Mouse (Mus musculus) MN1 (cell line): ENCODE results near the gene Lrrtm3.

ENCODE experiments used
- DNase-seq: peaks from one replicate; pipeline ENCODE4 v3.0.0-alpha.2; 2016; ENCODE audit warnings: low spot score

Gene Lrrtm3

DNA sequence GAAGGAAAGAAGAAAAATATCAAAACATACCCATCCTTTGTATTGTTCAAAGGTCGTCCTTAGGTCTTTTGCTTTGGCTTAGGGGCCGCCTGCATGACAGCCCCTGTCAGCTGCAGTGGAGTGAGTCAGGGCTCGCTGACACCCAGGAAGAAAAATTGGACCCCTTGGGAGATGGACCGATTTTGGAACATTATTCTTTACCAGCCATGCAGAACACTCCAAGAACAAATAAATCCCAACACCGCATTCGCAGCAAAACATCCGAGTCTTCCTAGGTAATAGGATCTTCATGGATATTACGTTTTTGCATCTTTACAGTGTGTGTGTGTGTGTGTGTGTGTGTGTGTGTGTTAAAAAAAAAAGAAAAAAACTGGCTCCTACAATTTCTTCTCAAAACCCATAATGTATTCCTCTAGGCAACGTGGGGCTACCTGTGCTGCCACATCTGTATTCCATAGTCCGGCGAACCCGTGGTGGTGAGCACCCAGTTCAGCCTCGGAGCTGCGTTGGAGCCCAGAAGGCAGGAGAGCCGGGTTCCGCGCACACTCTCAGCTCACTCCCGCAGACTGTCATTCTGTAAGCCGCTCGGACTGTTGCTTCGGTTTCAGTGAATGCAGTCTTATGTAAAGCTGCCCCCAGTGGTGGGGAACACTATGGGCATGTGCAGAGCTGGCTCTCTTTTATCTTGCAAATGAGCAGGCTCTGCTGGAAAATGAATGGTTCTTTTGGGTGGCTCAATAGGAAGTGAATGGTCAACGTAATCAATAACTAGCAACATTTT is at the start of gene Lrrtm3:
Gene Lrrtm3, minus strand, starts transcription at position 598 of the 781 bp plus-strand sequence.
- DNase-seq: peak; percentile 56

DNA sequence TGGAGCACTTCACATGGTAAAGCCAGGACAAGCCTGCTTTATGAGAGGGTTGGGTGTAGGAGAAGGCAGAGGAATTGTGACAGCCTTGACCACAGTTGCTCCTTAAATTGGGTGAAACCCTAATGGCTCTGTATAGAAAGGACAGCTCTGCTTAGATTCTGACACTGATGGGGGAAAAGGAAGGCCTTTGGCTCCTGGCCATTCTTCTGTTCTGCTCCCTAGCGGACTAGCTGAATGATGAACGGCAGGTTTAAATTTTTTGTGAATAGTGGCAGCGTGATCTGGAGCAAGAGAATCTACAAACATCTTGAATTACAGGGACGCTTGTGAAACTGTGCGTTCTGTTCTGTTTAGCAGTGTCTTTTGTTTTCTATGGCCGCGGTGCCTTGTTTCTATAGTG is 45.4 kb upstream of the Lrrtm3 start:
- no peak for DNase-seq

DNA sequence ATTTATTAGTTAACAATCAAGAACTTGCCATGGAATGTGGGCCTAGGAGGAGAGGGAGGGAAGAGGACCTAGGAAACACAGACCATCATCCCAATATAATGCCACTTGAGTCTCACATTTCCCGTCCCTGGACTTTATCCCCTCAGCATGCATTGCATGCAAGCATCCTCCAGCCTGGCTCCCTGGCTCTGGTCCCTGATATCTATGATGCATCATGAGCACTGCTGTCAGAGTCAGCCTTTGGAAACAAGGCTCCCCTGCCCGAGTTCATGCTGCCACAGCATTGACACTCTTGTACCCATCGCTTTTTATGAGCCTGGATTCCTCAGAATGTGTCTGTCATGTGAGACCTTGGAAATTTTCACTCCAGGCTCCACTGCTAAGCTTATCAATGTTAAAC is 43.4 kb upstream of the Lrrtm3 start:
- no peak for DNase-seq

DNA sequence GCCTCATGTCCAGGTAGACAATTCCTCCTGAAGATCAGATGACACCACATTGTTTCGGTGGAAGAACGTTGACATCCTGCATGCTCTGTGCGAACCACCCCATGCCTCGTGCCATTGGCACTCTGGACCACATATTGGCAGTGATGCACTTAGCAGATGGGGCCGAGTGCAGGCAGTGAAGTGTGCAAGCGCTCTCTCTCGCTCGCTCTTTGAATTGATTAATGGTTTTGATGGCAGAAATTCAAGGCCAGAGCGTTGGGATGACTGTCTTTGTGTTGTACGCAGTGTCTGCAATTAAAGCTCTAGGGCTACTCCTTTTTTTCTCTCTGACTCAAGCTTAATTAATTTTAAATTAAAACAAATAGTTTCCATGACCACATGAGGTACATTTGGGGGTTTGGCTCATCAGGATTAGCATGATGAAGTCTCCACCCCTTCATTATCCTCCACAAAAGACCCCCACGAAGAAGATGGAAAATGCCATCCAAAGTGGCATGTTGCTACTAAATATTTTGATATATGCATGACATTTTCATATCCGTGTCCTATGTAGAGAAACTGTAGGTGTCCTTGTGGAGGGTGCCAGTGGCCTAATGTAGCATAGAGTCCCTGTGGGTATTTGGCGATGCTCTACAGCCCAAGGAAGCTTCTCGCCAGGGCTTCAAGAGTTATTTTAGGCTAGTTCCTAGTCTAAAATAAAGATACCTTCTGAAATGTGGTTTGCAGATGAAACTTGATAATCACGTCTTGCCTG is 40.5 kb upstream of the Lrrtm3 start:
- DNase-seq: no peak

DNA sequence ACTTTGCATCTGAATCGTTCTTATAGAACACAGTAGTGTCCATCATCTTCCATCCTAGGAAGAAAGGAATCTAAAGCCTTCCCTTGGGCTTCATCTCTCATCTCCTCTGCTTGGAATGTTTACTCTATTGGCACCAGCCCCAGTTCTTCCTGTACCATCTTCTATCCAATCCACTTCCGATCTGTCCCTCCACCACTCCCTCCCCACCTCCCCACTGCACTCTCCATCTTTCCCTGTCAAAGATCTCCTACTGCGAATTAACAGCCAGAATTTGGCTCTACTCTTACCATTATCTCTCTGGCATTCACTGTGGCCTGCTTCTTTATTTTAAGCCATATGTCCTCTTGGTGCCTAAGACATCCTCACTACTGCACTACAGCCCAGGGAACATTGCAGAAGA is 28.8 kb upstream of the Lrrtm3 start:
- DNase-seq: no peak

DNA sequence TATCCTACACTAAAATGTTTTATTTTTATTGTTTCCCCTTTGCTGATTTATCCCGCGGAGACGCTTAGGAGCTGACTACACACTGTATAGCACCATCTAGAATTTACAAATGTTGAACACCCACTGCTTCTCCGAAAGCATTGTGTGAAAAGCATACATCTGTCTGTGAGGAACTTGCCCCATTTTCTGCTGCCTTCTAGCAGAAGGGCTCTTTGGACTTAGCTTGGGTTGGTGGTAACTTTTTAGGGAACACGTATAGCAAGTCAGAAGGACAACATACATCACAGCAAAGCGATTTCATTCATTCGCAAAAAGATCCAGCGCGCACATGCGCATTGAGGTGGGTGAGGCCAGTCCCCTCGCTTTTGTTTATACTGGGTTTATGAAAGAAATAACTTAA is 25.2 kb upstream of the Lrrtm3 start:
- DNase-seq: no peak

DNA sequence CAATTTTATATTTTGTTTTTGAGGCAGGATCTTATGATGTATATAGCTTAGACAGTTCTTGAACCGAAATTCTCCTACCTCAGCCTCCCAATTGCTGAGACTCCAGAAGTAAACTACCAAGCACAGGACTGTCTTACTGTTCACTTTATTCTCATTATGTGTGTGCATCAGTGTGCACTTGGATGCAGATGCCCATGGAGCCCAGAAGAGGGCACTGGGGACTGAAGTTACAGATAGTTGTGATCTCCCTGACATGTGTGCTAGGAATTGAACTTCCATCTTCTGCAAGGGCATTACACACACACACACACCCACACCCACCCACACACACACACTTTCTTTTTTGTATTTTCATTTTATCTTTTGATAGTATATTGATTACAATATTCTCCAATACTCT is 6.5 kb upstream of the Lrrtm3 start:
- no peak for DNase-seq

DNA sequence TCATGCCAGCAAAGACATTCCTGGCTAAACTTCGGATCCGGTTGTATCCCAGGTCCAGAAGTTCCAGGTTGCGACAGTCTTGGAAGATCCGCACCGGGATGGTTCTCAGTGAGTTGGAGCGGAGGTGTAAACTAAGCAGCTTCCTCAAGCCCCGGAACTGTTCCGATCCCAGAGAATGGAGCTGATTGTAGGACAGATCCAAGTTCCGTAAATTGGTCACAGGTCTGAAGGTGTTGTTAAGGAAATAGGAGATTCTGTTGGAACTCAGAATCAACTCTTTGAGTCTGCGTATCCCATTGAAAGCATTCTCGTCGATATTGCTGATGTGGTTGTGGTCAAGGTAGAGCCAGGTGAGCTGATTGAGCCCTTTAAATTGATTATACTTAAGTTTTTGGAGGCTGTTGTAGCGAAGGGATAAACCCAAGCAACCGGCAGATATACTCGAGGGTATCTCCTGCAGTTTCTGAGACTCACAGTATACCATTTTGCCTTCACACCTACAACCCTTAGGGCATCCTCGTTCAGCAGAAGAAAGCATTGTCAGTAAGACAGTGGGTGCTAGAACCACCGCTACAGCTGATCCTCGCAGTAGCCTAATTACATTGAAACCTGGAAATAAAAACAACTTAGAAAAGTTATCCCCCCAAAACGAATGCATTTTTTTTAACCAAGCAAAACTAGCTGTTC is 1.2 kb downstream of the Lrrtm3 start:
- no peak for DNase-seq

DNA sequence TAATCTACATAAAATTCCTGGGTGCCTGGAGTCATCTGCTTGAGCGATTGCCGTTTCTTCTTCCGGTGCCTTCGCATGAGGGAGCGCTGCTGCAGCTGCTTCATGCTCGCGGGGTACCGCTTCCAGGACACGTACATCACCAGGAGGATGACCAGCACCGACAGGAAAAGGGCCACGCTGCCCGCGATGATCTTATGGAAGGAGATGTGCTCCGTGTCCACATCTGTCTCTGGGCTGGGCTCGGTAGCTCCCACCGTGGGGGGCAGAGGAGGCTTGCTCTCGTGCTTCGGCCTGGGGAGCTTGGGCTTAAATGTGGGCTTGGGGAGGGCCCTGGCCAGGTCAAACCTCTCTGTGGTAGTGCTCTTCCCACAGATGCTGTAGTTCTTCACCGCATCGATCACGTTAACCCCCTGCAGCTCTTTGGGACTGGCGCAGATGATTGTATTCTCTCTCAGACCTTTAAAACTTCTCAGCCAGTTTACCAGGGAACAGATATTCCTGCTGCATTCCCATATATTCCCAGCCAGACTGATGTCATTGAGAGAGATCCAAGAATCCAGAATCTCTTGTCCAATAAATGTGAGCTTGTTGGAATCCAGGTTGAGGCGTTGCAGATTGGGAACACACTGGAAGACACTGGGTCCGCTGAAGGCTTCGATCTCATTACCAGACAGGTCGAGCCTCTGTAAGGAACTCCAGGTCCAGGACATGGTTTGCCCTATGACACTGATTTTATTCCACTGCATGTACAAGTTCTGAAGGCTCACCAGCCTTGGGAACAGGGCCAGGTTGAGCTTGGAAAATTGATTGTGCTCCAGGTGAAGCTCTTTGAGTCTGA is 1.9 kb downstream of the Lrrtm3 start:
- no peak for DNase-seq

DNA sequence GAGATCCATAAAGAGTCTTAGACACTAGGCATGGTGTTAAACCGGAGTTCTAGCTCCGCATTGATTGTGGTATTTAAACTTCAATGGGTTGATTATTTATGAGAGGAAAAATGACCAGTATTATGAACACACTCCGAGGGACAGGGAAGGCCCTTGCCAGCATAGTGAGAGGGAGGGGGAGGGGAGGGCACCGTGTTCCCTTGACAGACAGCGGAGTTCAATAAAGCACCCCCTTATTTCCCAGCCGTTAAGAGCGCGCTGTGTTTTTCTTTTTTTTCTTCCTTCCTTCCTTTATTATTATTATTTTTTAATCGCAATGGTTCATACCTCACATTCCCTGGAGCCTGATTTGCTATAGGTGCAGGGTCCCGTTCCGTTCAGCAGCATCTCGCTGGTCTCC is 2.6 kb downstream of the Lrrtm3 start:
- no peak for DNase-seq

DNA sequence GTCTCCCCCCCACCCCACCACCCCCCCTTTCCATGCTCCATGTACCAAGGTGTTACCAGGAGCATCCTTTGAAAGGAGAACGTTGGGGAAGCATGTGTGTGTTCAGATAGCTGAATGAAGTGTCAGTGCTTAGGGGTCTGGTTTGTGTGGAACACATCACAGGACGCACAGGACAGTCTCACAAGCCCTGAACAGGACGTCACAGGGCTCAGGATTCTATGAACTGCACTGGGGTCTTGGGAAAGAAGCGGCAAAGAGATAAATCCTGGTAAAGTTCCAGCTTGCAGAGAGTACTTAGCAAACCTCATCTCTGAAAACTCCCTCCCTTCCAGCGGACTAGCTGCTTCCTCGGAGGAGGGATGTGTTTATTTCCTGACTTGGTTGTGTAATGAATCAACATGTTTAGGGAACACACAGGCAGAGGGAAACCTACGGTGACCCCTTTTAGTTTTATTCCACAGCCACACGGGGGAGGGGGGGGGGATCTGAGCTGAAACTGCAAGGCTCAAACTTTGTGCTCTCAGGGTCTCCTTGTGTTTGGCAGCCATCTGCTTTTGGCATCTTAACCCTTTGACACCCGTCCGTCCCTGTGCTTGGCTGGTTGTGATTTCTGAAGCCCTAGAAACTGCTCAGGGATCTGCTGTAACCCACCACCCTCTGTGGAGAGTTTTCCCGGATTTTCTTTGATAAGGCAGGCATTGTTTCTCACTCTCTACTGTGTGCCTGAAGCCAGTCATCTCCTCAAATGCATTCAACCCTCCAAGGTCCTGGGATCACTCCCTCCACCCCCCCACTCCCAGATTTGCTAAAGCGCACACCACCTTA is 3.3 kb downstream of the Lrrtm3 start:
- DNase-seq: no peak

DNA sequence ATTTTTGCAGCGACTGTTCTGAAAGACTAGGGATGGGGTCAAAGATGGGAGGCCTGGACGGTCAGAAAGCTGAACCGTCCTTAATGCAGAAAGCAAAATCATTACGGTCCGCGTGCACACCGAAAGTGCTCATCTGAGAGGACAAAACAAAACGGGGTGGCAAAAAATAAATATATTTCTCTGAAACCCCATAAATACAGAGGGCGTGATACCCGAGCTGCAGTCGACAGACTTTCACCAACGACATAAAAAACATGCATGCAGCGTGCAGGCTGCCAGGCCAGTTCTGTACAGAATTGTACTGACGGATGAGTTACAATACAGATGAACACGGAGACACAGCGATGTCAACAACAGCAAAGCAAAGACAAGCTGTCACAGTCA is 3.9 kb downstream of the Lrrtm3 start:
- DNase-seq: no peak

DNA sequence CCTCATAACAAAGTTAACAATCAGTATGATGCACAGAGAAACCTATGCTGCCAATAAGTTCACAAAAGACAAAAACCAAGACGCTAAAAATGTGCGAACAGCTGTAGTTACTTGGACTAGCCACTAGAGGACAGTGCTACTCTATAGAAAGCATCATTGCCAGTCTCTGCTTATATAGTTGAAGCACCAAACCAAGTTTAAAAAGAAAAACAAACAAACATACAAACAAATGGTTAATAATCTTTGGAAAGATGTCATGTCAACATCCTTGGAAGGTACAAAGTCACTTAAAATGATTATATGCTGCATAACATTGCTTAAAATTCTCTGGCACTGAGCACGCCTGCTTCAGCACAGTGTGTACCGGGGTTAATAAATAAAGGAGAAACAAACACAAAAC is 5.6 kb downstream of the Lrrtm3 start:
- peak; percentile 55 for DNase-seq

DNA sequence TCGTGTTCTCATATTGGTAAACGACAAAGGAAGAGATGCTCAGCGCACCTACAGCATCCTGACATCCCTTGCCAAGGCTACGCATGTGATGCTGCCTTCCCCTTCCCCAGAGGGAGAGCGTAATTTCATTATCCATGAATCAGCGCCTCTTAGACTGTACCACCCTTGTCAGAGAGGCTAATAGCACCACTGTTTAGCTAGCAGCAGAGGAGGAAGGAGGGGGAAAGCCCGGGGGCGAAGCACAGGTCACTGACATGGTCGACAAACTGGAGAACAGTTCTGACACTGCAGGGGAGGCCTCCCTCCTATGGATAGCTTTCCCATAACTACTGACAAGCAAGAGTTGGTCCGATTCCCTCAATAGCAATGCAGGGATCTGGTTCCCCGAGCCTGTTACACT is 6.3 kb downstream of the Lrrtm3 start:
- DNase-seq: peak; percentile 34

DNA sequence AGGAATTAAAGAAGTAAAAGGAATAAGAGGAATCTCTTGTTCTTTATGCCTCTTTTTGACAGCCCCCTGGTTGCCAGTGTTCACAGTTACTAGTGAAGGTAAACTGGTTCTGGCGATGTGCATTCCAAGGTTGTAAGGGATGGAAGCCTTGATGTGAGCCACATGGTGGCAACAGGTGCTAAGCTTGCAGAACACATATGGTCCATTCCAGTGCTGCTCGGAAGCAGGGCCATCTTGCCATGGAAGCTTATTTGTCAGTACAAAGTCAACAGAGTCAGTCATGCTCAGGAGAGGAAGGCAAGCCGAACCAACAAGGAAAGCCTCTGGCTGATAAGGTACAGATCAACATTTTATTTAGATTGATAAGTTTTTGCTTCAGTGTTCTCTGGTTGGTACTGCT is 7.7 kb downstream of the Lrrtm3 start:
- no peak for DNase-seq

DNA sequence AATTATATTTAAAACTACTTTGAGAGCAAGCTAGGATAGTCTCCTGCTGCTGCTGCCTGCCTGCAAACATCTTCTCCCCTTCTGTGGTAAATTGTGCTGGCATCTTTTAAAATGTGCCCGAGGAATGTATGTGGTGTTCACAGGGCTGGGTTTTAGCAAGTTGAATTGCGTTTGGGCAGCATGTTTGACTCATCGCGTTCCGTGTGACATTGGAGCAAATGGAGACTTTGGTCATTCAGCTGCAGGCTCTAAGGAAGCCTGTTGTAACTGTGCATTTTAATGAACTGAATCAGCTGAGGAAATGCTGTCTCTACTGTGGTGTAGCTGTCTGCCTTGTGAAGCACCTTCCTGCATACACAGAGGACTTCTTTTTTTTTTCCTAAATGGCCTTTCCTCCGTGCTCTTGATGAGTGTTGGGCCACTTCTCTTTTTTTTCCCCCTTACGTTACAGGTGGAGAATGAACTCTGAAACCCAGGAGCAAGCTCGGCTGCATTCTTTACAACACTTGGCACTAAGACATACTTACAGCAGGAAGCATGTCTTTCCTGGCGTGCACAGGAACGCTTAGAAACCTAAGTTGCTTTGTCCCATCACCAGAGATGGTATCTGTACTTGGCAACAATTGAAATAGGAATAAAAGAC is 13.5 kb downstream of the Lrrtm3 start:
- DNase-seq: no peak

DNA sequence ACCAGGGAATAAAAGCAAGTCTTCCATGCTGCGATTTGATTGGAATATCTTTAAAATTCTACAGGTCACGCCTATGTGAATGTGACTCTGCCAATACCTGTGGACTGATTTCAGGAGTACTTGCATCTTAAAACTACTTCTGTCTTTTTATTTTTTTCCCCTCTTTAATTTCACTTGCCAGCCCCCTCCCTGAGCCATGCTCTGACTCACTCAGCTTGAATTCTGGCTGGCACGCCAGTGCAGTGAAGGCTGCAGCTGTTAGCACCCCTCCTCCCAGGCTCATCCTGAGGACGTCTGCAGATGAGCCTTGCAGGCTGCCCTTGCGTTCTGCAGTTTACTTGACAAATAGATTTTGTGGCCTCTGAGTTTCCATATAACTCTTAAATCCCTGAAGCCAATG is 14.1 kb downstream of the Lrrtm3 start:
- no peak for DNase-seq

DNA sequence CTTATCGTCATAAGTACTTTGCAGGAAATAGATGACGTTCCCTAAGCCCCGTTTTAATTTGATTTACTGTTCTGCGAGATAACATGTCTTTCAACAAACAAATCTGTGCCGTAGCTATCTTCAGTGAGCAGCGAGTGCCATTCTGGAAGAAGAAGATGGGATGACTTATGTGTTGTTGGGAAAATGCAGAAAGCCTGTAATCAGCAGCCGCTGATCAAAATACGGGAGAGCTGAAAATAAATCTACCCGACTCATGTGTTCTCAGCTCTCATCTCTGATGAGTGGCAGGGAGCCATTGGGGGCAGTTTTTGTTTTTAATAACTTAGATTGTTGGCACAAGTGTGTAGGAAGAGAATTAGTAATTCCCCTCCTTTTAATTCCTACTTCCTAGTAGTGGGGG is 26.4 kb downstream of the Lrrtm3 start:
- DNase-seq: no peak

DNA sequence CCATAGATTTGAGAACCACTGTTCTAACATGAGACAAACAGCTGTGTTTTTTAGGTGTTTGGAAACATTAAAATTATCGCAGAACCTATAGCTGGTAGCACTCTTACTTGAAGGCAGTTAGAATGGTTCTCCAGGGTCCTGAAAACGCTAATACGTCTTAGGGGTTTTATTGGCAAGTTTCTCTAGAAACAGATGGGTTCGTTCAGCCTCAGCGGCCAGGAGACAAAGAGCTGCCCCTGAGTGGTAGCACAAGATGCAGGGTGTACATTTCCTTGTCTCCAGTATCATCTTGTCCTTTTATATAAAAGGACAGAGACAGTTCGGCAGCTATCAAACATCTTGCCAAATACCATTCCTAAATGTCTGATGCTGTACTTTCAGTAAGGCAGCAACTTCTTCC is 40.1 kb downstream of the Lrrtm3 start:
- DNase-seq: no peak

DNA sequence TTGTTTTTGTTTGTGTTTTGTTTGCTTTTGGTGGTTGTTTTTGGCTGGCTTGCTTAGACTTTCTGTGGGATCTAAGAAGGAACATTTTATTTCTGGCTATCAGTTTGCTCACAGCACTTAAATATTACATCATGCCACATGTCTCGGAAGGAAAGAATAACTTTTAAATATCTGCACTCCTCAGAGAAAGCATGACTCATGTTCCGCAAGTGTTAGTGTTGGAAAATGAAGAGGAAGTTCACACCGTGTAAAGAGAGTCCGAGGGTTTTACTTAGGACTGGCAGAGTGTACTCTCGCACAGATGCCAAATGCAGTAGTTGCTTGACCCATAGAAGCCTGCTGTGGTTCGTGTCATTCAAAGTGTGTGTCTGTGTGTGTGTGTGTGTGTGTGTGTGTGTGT is 40.9 kb downstream of the Lrrtm3 start:
- DNase-seq: no peak

DNA sequence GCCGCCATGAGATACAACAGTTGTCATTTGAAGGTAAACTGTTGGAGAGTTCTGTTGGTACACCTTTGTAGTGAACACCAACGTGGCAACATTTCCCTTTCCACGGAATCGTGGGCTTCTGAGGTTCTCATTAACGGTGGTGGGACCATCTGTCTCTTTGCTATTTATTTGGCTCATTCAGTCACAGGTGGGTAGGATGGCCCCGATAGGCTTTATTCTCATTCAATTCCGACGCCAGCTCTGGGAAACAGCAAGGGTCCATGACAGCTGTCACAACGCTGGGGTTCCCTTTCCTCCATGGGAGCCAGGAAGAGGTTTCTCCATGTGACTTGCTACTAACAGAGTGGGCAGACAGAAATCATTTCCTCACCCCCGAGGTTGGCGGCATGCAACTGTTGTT is 48.2 kb downstream of the Lrrtm3 start:
- DNase-seq: no peak
